Mouse (Mus musculus): Measurements from ENCODE around the gene Olfr1339. TPM values are rescaled to one million over a fixed set of nuclear protein-coding genes. Genes with fewer than 3 reads are reported as not detected.

The Olfr1339 gene
- polyA plus RNA-seq (2015; fragmentation: Nextera tagmentation; extraction: Ambion mirVana), result not detected in 2 replicates

GRCm38 (mm10) chr4:118731875-118732274 lies at the start of gene Olfr1339:
TSS of gene Olfr1339 (plus strand) at chr4:118732175.
- 92% methylated on average over 1 of the region's 1 CpGs for WGBS
- Histone ChIP-seq H3K9ac (ENCODE audit: low read length) (no peak within 1 kb of the TSS), H3K27me3 (ENCODE audit: control insufficient read depth, insufficient read depth, low read depth, low read length) (no peaks in the 10 kb centered on the region), H3K36me3 (ENCODE audit: control insufficient read depth, insufficient read depth, low read length) (no peaks in the 10 kb centered on the region), H3K27ac (ENCODE audit: low read length) (no peak within 1 kb of the TSS), H3K4me1 (replicated peaks; ENCODE audit: control insufficient read depth, insufficient read depth, low read length) (no peaks in the 10 kb centered on the region), H3K9me3 (ENCODE audit: control insufficient read depth, low read length) (no peaks in the 10 kb centered on the region), H3K4me3 (ENCODE audit: low read length) (no peak within 1 kb of the TSS), H3K4me2 (ENCODE audit: low read depth, low read length) (no peak within 1 kb of the TSS)
- ATAC-seq (ENCODE audit: low read depth), result no peak

DNA sequence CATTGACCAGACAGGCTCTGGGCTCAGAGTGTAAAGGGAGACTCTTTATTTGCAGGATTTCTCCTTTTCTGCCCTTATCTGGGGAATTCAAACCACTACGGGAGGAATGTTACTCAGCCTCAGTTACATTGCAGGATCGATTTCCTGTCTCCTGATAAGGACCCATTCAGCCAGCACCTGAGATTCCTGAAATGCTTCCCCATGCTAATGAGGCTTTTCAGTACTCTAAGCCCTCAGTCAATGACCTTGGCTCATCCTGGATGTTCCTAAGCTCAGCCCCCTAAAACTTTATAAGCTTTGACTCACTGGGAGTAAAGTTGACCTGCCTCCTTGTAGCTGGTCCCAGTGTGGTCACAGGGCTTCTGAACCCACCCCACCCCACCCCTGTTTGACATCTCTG lies 44.9 kb upstream of the Olfr1339 start:
- peak; percentile 71 for ATAC-seq (ENCODE audit: low read depth)

DNA sequence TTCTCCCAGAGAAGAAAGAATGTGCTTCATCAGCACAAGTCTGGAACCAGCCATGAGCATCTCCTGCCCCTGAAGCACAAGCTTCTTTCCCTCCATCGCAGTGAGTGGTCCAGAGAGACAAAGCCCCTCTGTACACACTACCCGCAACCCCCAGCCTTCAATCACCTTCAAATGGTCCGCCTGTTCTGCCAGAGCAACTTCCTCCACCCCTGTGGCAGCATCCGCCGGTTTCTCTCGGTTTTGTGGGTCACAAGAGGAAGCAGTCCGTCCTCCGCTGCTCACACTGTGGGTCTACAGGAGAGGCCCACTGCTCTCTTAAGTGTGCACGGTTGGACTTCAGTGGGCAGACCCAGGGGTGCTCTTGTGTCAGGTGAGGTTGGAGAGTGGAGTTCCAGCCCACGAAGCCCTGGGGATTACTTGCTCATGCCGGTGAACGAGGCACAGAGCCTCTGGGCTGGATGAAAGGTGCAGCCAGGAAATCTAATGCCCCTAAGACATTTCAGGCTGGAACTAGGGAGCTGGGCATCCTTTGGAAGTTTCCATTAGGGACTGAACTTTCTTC lies 39.5 kb upstream of the Olfr1339 start, which contains the start of gene Olfr1342:
TSS of gene Olfr1342 (minus strand) at position 345 of the 562 bp plus-strand sequence.
- Histone ChIP-seq H3K4me1 (replicated peaks; ENCODE audit: control insufficient read depth, insufficient read depth, low read length) (no peaks in the 10 kb centered on the region), H3K27ac (ENCODE audit: low read length) (no peak within 1 kb of the TSS), H3K4me3 (ENCODE audit: low read length) (no peak within 1 kb of the TSS), H3K4me2 (ENCODE audit: low read depth, low read length) (no peak within 1 kb of the TSS; the same call in 1 of the 2 replicates), H3K9me3 (ENCODE audit: control insufficient read depth, low read length) (no peaks in the 10 kb centered on the region), H3K27me3 (ENCODE audit: control insufficient read depth, insufficient read depth, low read depth, low read length) (no peaks in the 10 kb centered on the region), H3K36me3 (ENCODE audit: control insufficient read depth, insufficient read depth, low read length) (no peaks in the 10 kb centered on the region), H3K9ac (ENCODE audit: low read length) (no peak within 1 kb of the TSS)
- 38% methylated on average over 12 of the region's 12 CpGs for WGBS
- no peak; the same call in 1 of the 2 replicates for ATAC-seq (ENCODE audit: low read depth)

More for the DNA sequence above, 44.9 kb upstream of the Olfr1339 start:
- Histone ChIP-seq H3K4me2 (ENCODE audit: low read depth, low read length) (no peak overlapping the region), H3K9me3 (ENCODE audit: control insufficient read depth, low read length) (no peaks in the 10 kb centered on the region), H3K36me3 (ENCODE audit: control insufficient read depth, insufficient read depth, low read length) (no peaks in the 10 kb centered on the region), H3K27me3 (ENCODE audit: control insufficient read depth, insufficient read depth, low read depth, low read length) (no peaks in the 10 kb centered on the region), H3K4me3 (ENCODE audit: low read length) (no peak overlapping the region), H3K4me1 (replicated peaks; ENCODE audit: control insufficient read depth, insufficient read depth, low read length) (no peaks in the 10 kb centered on the region), H3K9ac (ENCODE audit: low read length) (no peak overlapping the region), H3K27ac (ENCODE audit: low read length) (no peak overlapping the region; the same call in 1 of the 2 replicates)
- 30% methylated on average over 2 of the region's 2 CpGs for WGBS

DNA sequence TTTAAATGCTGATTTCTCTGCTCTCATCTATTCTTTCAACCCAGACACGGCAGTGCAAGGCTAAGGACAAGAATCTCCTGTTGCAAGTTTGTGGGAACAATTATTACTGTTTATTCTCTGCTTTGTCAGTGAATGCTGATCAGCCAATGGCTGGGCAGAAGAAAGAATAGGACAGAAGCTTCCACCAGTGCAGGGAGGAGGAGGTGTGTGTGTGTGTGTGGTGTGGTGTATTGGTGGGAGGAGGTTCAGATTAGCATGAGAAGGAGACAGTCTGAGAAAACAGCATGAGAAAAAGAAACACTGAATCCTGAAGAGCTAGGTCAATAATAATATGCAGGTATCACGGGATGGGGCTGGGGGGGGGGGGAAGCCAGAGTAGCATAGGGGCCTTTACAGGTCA lies 38.2 kb upstream of the Olfr1339 start:
- H3K4me1 ChIP-seq (replicated peaks; ENCODE audit: control insufficient read depth, insufficient read depth, low read length), result no peaks in the 10 kb centered on the region
- no peak for ATAC-seq (ENCODE audit: low read depth)
- no peak overlapping the region for H3K27ac ChIP-seq (ENCODE audit: low read length)
- no peaks in the 10 kb centered on the region for H3K27me3 ChIP-seq (ENCODE audit: control insufficient read depth, insufficient read depth, low read depth, low read length)
- no peak overlapping the region for H3K4me3 ChIP-seq (ENCODE audit: low read length)
- no peak overlapping the region for H3K4me2 ChIP-seq (ENCODE audit: low read depth, low read length)
- WGBS, result 57% methylated on average over 2 of the region's 2 CpGs
- no peaks in the 10 kb centered on the region for H3K36me3 ChIP-seq (ENCODE audit: control insufficient read depth, insufficient read depth, low read length)
- H3K9me3 ChIP-seq (ENCODE audit: control insufficient read depth, low read length), result no peaks in the 10 kb centered on the region
- no peak overlapping the region for H3K9ac ChIP-seq (ENCODE audit: low read length)

DNA sequence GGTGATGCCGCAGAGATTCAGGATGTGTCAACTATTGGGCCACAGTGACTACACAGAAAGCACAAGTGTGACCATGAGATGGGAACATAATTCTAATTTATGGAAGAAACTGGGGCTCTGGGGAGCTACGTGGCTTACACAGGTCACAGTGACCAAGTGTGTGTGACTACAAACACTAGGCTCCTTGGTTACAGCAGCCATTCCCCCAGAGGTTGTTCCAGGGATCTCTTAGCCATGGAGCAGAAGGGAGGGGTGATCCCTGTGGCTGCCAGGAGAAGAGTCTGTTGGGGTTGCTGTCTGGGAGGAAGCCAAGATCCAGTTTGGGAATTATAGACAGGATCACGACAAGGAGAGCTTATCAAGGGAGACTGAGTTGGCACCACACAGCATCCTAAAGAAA lies 28.8 kb upstream of the Olfr1339 start, which contains the start of gene Olfr1341:
TSS of gene Olfr1341 (plus strand) at position 301 of the 400 bp plus-strand sequence.
- no peak within 1 kb of the TSS for H3K4me2 ChIP-seq (ENCODE audit: low read depth, low read length)
- no peak within 1 kb of the TSS for H3K27ac ChIP-seq (ENCODE audit: low read length)
- no peaks in the 10 kb centered on the region for H3K9me3 ChIP-seq (ENCODE audit: control insufficient read depth, low read length)
- H3K36me3 ChIP-seq (ENCODE audit: control insufficient read depth, insufficient read depth, low read length), result no peaks in the 10 kb centered on the region
- 69% methylated on average over 3 of the region's 3 CpGs for WGBS
- no peak within 1 kb of the TSS for H3K4me3 ChIP-seq (ENCODE audit: low read length)
- ATAC-seq (ENCODE audit: low read depth), result no peak
- H3K4me1 ChIP-seq (replicated peaks; ENCODE audit: control insufficient read depth, insufficient read depth, low read length), result no peaks in the 10 kb centered on the region
- H3K27me3 ChIP-seq (ENCODE audit: control insufficient read depth, insufficient read depth, low read depth, low read length), result no peaks in the 10 kb centered on the region
- no peak within 1 kb of the TSS for H3K9ac ChIP-seq (ENCODE audit: low read length)

DNA sequence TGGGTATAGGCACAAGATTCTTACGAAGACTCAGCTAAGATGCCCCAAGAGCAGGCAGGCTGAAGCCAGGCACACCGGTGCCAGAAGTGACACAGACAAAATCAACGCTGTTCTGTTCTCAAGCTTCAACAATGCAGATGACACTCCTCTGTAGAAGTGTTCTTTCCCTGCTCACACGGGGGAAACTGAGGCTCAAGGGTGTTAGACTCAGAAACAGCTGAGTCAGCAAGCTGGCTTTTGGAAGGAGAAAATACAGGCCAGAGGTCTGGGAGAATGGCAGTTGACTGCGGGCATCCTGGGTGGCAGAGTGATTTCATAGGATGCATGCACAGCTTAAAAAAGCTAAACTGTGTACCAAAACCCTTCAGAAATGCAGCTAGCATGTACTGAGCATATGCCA lies 23.9 kb upstream of the Olfr1339 start:
- H3K4me1 ChIP-seq (replicated peaks; ENCODE audit: control insufficient read depth, insufficient read depth, low read length), result no peaks in the 10 kb centered on the region
- H3K9ac ChIP-seq (ENCODE audit: low read length), result no peak overlapping the region
- no peak overlapping the region for H3K4me2 ChIP-seq (ENCODE audit: low read depth, low read length)
- ATAC-seq (ENCODE audit: low read depth), result no peak
- no peaks in the 10 kb centered on the region for H3K27me3 ChIP-seq (ENCODE audit: control insufficient read depth, insufficient read depth, low read depth, low read length)
- 78% methylated on average over 5 of the region's 5 CpGs for WGBS
- H3K27ac ChIP-seq (ENCODE audit: low read length), result no peak overlapping the region
- no peaks in the 10 kb centered on the region for H3K9me3 ChIP-seq (ENCODE audit: control insufficient read depth, low read length)
- no peaks in the 10 kb centered on the region for H3K36me3 ChIP-seq (ENCODE audit: control insufficient read depth, insufficient read depth, low read length)
- H3K4me3 ChIP-seq (ENCODE audit: low read length), result no peak overlapping the region

GRCm38 (mm10) chr4:118711656-118712055 lies 20.3 kb upstream of the Olfr1339 start:
- Histone ChIP-seq H3K27ac (ENCODE audit: low read length) (no peak overlapping the region), H3K4me2 (ENCODE audit: low read depth, low read length) (no peak overlapping the region), H3K36me3 (ENCODE audit: control insufficient read depth, insufficient read depth, low read length) (no peaks in the 10 kb centered on the region), H3K4me3 (ENCODE audit: low read length) (no peak overlapping the region), H3K4me1 (replicated peaks; ENCODE audit: control insufficient read depth, insufficient read depth, low read length) (no peaks in the 10 kb centered on the region), H3K27me3 (ENCODE audit: control insufficient read depth, insufficient read depth, low read depth, low read length) (no peaks in the 10 kb centered on the region), H3K9me3 (ENCODE audit: control insufficient read depth, low read length) (no peaks in the 10 kb centered on the region), H3K9ac (ENCODE audit: low read length) (no peak overlapping the region)
- 63% methylated on average over 1 of the region's 1 CpGs for WGBS
- ATAC-seq (ENCODE audit: low read depth), result no peak

DNA sequence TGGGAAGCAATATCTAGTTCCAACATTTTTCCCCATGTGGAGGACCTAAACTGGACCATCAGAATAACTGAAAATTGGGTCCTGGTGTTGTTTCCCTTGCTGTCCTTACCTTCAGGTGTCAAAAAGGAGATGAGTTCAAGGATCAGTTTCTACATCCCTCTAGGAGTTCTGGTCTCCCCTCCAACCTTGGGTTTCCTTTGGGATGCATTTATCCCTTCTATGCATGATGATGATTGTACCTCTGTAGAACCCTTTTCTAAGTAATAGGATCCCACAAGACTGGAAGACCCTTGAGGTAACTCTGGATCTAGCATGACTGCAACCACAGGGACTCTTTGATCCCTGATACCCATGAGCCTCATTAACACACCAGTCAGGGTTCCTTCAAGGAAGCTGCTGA lies 12.1 kb upstream of the Olfr1339 start, which contains the start of gene Olfr1340:
TSS of gene Olfr1340 (plus strand) at position 301 of the 400 bp plus-strand sequence.
- Histone ChIP-seq H3K4me3 (ENCODE audit: low read length) (no peak within 1 kb of the TSS), H3K4me1 (replicated peaks; ENCODE audit: control insufficient read depth, insufficient read depth, low read length) (no peaks in the 10 kb centered on the region), H3K27ac (ENCODE audit: low read length) (no peak within 1 kb of the TSS), H3K27me3 (ENCODE audit: control insufficient read depth, insufficient read depth, low read depth, low read length) (no peaks in the 10 kb centered on the region), H3K9ac (ENCODE audit: low read length) (no peak within 1 kb of the TSS), H3K9me3 (ENCODE audit: control insufficient read depth, low read length) (no peaks in the 10 kb centered on the region), H3K4me2 (ENCODE audit: low read depth, low read length) (no peak within 1 kb of the TSS), H3K36me3 (ENCODE audit: control insufficient read depth, insufficient read depth, low read length) (no peaks in the 10 kb centered on the region)
- no peak for ATAC-seq (ENCODE audit: low read depth)

DNA sequence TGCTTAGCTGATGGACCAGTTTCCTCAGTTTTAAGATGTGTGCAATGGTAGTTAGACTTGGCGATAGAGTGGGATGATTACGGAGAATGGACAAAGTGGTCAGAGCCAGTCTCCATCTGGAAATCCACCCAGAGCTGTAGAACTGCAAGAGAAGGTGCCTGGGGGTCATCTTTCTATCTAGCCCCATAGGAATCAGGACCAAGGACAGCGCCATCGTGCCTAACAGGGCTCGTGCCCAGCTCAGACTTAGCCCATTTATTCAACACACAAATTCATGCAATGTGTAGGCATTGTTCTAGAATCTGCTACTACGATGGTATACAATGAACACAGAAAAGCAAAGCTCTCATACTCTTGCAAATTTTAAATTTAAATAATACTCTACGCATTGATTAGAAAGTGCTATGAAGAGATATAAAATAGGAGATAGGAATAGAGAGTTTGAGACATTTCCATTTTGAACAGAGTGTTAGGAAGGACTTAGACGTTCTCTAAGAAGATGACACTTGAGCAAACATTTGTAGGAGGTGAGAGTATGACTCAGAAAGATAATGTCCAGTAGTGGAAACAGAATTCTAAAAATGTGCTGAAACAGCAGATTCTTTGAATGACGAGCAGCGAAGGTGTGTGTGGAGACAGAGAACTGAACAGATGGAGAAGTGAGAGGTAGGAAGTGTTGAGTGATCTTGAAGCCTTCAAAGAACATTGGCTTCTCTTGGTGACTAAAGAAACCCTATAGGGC lies 10.1 kb upstream of the Olfr1339 start:
- no peaks in the 10 kb centered on the region for H3K4me1 ChIP-seq (replicated peaks; ENCODE audit: control insufficient read depth, insufficient read depth, low read length)
- no peak for ATAC-seq (ENCODE audit: low read depth)
- no peak overlapping the region for H3K4me3 ChIP-seq (ENCODE audit: low read length)
- H3K36me3 ChIP-seq (ENCODE audit: control insufficient read depth, insufficient read depth, low read length), result no peaks in the 10 kb centered on the region
- H3K9me3 ChIP-seq (ENCODE audit: control insufficient read depth, low read length), result no peaks in the 10 kb centered on the region
- H3K9ac ChIP-seq (ENCODE audit: low read length), result no peak overlapping the region
- H3K27me3 ChIP-seq (ENCODE audit: control insufficient read depth, insufficient read depth, low read depth, low read length), result no peaks in the 10 kb centered on the region
- 48% methylated on average over 10 of the region's 10 CpGs for WGBS
- H3K4me2 ChIP-seq (ENCODE audit: low read depth, low read length), result no peak overlapping the region
- no peak overlapping the region for H3K27ac ChIP-seq (ENCODE audit: low read length)
